Mouse (Mus musculus) cerebellum, postnatal 14 days (tissue): ENCODE data around the gene Bcl7b.

ENCODE experiments used
- DNase-seq, 2 experiments: peaks; one replicate each; pipeline ENCODE4 v3.0.0; 2021; ENCODE audit warnings: mixed read lengths in 2 of 2

Bcl7b gene

DNA sequence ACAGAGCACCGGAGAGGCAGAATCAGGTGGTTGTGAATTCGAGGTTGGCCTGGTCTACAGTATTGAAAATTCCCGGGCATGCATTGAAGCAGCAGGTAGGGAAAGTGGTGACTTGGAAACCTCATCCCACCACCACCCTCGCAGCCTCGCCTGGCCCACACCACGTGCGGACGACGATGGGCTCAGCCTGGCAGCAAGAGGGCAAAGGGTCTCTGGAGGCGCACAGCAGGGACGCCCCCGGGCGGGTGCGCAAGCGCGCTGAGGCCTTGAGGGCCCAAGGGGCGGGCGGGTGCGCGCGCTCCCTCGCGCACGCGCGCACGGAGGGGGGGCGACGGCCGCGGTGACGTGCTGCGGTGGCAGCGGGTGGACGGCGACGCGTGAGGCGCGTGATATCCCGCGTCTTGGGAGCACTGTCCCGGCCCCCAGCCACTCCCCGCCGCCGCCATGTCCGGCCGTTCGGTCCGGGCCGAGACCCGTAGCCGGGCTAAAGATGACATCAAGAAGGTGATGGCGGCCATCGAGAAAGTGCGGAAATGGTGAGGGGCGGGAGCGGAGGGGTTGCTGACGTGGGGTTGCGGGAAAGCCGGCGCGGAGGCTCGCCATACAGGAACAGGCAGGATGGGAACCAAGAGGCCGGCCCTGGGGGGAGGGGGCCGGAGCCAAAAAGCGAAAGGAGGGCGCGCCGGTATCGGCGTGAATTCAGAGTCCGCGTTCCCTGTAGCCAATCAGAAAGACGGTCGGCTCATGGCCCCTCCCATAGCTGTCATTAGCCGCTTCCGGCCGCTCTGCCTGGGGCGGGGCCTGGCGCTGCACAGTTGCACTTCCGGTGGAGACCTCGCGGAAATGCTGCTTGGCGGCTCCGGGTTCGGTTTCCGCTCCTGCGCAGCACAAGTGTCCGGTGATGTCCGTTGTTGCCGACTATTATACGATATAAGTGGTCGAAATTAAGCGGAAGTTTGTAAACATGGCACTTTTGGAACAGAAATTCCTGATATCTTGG is at the start of gene Bcl7b:
TSS of gene Bcl7b (plus strand) at position 221 of the 1,000 bp plus-strand sequence.
- peak; percentile 96 to 97 for DNase-seq

DNA sequence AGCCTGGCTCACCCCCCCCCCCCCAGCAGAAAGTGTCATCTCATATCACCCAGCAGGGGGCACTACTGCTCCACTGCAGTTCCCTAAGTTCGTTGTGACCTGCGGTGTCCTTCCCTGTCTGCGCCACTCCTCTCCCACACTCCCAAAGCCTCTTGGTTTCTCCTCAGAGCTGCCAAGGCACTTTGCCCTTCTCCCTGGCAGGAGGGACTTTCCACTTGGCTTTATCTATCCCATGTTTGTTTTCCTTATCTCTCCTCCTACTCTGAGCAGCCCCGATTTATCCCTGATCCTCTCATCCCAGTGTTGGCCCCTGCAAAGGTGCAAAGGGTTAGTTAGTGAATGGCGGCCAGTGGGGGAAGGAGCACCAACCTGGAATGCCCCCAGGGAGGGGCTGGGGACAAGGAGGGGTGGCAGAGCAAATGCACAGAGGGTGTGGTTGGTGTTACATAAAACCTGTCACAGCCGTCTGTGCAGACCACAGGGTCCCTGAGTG is 49.4 kb upstream of the Bcl7b start:
- peak; percentile 68 to 78 for DNase-seq

DNA sequence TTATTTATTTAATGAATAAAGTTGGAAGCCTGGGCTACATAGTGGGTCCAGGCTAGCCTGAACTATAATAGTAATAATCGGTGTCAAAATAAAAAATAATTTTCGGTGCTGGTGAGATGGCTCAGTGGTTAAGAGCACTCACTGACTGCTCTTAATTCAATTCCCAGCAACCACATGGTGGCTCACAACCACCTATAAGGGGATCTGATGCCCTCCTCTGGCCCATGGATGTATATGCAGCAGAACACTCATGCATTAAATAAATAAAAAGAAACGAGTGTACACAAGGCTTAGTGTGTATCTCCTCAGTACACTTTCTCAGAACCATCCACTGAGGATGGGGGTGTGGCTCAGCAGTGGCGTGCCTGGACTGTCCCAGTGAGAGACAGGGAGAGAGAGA is 47.3 kb upstream of the Bcl7b start:
- no peak for DNase-seq

DNA sequence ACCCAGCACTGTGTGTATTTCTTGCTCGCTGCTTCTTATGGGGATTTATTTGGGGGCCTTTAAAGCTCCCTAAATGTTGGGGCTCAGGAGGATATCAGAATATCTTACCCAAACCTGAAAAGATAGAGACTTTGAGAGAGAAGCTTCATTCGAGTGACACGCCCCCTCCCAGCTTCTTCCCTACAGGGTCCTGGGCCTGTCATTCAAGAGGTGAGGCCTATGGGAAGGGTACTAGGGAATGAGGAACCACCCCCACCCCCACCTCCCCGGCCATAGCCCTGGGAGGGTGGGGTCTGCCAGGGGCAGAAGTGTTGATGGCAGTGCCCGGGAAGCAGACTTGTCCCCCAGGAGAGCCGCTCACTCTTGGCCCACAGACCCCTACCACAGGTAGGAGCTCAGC is 42.0 kb upstream of the Bcl7b start:
- DNase-seq: no peak

DNA sequence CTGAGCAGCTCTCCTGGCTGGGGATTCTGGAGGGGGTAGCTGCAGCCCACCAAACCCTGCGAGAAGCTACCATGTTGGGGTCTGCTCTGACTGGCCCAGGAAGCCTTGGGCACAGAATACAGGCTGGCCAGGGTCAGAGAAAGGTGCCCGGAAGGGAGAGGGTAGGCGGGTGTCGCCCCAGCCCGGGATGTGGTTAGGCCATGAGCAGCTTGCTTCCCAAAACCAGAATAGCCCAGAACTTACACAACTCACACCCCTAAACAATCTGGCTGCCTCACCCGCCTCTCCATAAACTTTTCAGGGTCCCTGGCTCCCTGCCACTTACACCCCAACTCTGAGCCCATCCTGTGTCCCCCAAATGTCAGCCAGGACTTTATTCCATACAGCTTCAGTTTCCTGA is 40.4 kb upstream of the Bcl7b start:
- no peak for DNase-seq

DNA sequence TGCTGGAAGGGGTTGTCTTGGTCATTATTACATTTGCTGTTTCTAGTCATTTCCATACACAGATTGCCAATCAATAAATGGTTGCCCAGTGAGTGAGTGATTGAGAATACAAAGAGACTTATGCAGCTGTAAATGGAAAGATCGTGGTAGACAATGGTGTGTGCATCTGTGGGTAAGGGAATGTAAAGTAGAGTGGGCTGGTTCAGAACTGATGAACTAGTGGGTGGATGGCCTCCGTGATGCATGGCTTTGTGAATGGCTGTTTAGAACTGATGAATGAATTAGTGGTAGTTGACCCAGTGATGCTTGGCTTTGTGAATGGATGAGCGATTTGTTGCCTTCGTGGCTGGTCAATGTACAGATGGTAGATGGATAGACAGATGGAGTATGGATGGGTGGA is 38.3 kb upstream of the Bcl7b start:
- no peak for DNase-seq

DNA sequence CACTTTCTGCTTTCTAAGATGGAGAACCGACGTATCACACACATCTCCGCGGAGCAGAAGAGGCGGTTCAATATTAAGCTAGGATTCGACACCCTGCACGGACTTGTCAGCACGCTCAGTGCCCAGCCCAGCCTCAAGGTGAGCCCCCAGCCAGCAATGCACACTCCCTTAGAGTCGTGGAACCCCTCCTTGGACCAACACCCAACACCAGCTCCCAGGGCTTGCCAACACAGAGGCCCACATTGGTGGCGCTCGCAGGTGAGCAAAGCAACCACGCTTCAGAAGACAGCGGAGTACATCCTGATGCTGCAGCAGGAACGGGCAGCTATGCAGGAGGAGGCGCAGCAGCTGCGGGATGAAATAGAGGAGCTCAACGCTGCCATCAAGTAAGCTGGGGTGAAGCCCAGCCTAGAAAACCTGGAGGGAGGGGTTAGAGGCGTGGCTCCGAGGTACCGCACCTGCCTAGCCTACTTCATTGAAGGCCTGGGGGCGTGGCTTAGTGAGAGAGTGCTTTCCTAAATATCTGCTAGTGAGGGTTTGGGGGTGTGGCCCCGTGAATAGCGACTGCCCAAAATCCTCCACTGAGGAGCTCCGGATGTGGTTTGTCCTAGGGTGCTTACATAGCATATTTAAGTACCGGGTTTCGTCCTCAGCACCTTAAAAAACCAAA is 34.2 kb upstream of the Bcl7b start:
- DNase-seq: peak in 1 of 2 experiments; percentile 26

DNA sequence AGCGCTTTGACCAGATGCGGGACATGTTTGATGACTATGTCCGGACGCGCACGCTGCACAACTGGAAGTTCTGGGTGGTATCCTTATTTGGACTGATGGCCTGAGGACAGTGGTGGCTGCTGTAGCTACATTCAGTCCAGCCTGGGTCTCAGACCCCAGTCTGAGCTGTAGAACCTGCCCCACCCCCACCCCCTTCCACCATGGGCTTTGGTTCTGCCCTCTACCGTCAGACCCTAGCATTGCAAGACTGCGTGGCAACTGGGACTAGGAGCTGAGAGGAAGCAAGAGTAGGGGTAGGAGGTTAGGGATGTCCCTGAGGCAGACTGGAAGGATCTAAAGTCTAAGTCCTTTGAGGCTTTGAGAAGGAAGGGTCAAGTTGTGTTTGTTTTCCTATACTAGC is 33.5 kb upstream of the Bcl7b start:
- DNase-seq: peak in 1 of 2 experiments; percentile 50

DNA sequence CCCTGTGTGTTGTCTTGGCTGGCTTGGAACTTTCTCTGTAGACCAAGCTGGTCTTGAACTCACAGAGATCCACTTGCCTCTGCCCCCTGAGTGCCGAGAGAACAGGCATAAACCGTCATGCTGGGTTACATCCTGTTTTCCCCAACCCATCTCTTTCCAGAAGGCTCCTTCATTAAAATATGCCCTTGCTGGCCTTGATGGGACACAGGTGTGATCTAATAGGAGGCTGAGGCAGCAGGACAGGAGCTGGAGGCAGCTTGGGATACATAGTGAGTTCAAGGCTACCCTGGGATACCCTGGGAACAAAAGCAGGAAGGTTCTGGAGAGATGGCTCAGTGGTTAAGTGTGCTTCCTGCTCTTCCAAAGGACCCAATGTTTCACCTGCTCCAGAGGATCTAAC is 28.2 kb upstream of the Bcl7b start:
- DNase-seq: no peak

DNA sequence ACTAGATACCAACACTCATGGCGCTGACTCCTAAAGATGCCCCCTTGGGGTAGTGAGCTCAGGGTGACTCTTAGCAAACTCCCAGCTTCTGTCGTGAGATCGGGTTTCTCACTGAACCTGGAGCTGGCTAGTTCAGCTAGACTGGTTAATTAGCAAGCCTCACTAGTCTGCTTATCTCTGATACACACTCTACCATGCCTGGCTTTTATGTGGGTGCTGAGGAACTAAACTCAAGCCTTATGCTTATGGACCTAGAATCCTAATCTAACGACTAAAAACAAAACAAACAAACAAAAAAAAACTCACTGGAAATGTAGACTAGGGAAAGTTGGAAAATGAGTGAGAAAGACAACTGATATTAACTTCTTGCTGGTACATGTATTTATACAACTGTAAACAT is 23.6 kb upstream of the Bcl7b start:
- no peak for DNase-seq

DNA sequence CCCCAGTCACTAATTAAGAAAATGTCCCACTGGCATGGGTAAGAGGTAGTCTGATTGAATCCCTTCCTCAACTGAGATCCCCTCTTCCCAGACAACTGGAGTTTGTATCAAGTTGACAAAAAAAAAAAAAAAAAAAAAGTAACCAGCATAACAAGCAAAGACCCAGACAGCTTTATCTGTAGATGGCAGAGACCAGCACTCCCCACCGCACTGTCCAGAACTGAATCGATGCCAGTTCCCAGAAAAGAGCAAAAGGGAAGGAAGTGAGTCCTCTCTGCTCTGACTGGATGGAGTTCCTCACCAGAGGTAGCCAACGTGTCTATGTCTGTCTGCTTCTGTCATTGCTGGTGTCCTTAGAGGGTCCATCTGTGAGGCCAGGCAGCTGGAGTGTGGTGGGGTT is 22.6 kb upstream of the Bcl7b start:
- DNase-seq: no peak

DNA sequence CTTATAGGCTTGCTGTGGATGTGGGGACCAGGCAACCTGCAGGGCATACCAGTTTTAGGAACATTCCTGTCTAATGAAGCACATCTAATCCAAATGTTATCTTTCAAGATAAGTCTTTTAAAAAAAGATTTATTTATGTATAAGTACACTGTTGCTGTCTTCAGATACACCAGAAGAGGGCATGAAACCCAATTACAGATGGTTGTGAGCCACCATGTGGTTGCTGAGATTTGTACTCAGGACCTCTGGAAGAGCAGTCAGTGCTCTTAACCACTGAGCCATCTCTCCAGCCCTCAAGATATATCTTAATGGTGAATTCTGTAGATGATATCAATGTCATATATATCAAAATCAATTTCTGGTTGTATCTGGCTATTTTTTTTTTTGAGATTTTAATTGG is 22.1 kb upstream of the Bcl7b start:
- no peak for DNase-seq

DNA sequence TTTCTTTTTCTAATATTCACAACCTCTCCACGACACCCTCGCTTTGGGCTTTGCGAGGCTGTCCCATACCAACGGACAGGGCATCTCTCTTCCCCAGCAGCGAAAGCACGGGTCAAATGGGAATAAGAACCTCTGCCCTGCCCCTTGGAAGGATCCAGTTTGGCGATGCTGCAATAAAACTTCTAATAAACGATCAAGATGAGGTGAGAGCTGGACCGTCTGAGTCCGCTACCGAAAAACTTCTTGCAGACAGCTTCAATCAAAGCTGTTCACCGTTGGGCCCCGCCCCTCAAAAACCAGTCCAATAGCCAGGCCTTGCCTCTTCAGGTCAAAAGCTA is 19.4 kb upstream of the Bcl7b start:
- no peak for DNase-seq

DNA sequence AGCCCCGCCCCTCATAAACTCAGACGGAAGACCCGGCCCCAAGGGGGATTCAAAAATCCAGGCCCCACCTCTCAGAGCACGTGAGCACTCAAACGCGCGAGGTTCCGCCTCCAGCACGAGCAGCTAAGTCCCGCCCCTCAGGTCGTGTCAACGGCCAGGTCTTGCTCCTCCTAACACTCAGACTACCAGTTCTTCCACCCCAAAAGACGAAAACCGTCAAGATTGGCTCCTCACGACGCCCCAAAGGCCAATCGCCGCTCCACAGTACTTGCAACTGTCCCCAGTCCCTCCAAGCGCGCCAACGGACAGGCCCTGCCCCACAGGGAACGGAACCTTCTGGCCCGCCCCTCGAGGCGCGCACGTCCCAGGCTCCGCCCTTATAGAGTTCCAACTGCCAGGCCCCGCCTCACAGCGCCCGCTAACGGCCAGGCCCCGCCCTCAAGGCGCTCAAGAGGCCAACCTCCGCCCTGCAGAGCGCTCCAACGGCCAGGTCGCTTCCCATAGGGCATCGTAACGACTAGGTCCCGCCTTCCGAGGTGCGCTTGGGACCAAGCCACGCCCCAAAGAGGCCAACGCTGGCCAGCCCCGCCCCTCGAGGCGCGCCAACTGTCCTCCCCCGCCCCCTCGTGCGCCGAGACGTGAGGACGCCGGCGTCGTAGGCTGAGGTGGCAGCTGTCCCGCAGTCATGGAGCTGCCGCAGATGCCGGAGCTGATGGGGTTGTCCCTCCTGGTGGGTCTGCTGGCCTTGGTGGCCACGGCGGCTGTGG is 18.8 kb upstream of the Bcl7b start, which contains the start of gene Tbl2:
TSS of gene Tbl2 (plus strand) at position 605 of the 767 bp plus-strand sequence.
- DNase-seq: peak; percentile 99

DNA sequence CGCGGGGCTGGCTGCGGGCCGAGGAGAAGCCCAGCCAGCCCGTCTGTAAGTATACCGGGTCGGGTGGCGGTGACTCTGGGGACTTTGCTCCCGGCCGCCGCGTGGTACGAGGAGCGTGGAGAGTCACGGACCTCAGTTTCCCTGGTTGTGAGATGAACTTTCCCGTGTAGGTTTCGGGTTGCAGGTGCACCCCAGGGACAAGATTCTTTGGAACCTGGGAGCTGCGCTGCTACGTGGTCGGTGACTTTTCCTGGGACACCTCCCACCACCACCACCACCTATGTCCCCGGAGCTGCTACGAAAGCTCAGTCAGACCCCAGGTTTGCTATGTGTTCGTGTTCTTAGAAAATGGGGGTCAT is 18.3 kb upstream of the Bcl7b start:
- DNase-seq: no peak

DNA sequence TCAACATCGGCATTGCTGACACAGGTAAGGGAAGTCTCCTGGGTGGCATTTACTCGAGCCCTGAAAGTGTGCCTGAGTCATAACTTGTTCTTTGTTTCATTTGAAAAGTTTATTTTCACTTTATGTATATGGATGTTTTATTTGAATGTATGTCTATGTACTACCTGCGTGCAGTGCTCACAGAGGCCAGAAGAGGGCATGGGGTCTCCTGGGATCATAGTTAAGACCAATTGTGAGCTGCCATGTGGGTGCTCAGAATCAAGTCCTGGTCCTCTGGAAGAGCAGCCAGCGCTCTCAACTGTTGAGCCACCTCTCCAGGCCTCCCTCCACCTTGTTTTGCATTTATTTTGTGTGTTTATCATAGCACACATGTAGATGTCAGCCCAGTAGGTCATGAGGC is 11.6 kb upstream of the Bcl7b start:
- no peak for DNase-seq

DNA sequence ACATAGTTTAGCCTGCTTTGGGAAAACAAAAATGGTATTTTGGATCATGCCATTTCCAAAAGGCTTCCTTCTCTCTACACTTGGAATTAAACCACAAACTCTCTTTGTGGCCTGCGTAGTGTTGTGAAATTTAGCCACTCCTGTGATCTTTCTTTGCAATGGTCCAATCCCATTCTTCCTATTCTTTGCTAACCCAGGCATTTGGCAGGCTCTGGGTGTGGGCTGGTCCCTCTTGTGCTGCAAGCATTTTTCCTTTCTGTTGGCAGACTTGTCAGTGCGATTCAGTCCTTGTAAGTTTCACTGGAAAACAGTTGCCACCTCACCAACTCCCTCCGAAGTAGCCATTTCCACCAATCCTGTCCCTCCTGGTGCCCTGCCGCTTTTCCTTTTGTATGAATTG is 6.9 kb upstream of the Bcl7b start:
- DNase-seq: no peak

DNA sequence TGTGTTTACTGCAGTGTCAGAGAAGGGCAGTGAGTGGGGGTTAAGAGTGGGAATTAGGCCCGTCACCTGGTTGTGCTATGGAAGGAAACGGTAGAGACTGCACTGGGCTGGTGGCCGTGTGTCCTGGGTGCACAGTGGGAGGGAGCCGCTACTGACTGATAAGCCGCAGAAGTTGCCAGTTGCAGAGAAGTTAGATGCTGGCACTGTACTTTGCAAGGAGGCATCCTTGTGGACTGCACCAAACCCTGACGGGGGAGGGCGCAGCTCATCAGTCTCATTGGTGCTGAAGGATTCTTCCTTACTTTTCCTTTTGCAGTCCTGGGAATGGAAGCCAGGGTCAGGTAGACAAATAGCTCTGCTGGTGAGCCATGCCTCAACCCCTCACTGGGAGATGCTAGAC is 6.4 kb upstream of the Bcl7b start:
- DNase-seq: no peak

DNA sequence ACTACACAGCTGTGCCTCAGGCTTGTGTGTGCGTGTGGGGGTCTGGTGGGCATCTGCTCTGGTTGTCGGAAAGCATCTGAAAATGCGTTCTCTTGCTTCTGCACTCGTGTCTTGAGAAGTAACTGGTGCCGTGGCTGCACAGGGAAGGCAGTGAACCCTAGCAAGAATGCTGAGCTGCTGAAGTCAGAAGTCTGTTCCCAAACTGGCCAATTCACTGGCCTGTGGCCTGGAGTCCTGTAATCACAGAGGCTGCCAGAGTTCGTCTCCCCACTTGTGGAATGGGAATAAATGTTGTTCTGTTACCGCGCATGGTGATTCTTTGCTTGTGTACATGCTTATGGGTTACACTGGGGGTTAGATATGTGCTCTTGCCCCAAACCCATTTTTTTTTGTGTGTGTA is 5.7 kb upstream of the Bcl7b start:
- no peak for DNase-seq

DNA sequence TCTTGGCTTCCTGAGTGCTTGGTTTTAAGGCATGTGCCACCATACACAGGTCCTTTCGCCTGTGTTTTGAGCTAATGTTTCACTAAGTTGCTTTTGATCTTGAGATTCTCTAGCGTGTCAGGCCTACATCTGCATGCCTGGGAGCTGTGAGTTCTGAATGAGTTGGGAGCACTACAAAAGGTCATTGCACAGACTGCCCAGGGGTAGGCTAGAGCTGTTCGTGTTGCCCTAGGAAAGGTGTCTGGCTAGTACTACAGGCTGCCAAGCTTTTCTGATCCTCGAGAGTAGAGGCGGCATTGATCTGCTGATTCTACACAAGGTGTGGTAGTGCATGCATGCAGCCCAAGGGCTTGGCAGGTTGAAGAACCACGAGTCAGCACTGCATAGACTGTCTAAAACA is 5.3 kb upstream of the Bcl7b start:
- DNase-seq: no peak

DNA sequence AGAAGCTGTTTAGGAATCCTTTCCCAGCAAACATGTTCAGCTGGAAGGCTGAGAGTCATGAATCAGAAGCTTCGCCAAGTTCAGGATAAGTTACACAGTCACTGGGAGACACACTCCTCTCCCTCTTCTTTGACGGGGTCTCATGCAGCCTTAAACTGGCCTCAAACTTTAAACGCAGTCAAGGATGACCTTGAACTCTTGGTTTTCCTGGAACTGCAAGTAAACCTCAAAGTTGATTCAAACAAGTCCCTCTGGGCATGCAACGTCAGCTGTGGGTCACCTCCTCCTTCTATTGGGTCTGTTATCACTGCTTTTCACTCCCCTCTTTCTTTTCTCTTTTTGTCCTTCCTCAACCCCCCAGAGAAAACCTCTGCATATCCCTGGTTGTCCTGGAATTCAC is 1.2 kb upstream of the Bcl7b start:
- DNase-seq: no peak

DNA sequence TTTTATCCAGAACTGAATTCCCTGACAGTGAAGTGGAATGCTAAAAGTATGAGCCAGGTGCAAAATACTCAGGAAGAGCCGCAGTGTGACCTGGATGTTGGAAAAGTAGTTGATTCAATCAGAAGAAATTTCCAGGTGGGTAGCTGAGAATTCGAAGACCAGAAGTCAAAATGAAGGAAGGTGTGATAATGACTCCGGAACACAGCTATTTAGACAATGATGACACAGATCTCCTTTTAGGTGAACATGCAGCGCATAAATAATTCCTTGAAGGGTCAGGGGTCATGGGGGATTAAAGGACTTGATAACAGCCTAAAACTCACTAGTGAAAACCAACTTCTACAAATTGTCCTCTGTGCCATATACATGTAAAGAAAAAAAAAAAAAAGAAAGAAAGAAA is 614 bp upstream of the Bcl7b start:
- no peak for DNase-seq

DNA sequence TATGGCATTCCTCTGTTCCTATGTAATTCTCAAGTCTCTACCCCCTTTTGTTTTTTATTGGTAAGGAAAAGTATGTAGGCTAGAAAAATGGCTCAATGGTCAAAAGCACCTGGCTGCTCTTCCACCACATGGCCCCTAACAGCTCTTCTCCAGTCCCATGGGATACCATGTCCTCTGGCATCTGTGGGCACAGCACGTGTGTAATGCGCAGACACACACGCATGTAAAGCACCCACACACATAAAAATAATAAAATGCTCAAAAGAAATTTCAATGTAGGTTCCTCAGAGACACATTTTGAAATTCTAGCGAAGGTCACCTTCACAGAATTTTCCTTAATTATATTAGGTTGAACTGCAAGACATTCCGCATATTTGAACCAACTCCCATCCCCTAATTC is 1.4 kb downstream of the Bcl7b start:
- DNase-seq: no peak
